Mouse (Mus musculus) liver, embryonic 14.5 days (tissue): ENCODE results near the gene Myl3.

Experiments used
- CTCF ChIP-seq: IDR thresholded peaks from 2 replicates; pipeline ENCODE4 v1.5.1; 2016; ENCODE audit warnings: antibody characterized with exemption, low read depth, control low read depth
- EP300 ChIP-seq: IDR thresholded peaks from 2 replicates; pipeline ENCODE4 v1.6.1; 2016; ENCODE audit warnings: antibody characterized with exemption, low read depth

DNA sequence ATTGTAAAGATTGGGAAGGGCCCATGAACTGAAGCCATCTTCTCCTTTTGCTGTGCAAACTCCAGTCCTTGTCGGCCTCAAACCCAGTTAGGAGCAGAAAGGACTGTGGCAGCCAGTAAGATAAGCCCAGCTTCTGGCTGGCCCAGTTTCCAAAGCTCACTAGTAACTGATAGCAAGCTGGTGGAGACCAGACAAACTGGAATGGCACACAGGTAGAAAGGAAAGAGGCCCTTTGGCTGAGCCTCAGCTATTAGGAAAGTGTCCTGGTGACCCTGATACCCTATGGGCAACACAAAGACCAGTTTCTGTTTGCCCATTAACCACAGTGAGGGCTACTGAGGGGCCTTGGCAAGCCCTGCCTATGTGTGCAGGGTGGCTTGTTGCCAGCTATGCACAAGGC, 38.8 kb upstream of the Myl3 start:
- TF ChIP-seq EP300 (no peak), CTCF (no peak)
